Mouse (Mus musculus) C2C12 (cell line): ENCODE data around the gene Gm45140.

Experiments used
- CEBPB ChIP-seq: IDR thresholded peaks from one replicate; pipeline ENCODE4 v1.6.1; 2011; ENCODE audit warnings: low read depth, mild to moderate bottlenecking, control low read depth, moderate library complexity
- CTCF ChIP-seq: IDR thresholded peaks from one replicate; pipeline ENCODE4 v1.5.1; 2011; ENCODE audit not compliant: control insufficient read depth, insufficient read depth, insufficient read length
- FOSL1 ChIP-seq: IDR thresholded peaks from one replicate; pipeline ENCODE4 v1.8.0; 2011; ENCODE audit warnings: mild to moderate bottlenecking, low read length; ENCODE audit not compliant: poor library complexity, insufficient read depth, severe bottlenecking
- MAX ChIP-seq: IDR thresholded peaks from one replicate; pipeline ENCODE4 v1.6.1; 2011; ENCODE audit warnings: mild to moderate bottlenecking, control low read depth
- MYOD1 ChIP-seq: IDR thresholded peaks from one replicate; pipeline ENCODE4 v1.6.1; 2011; ENCODE audit warnings: low read depth; ENCODE audit not compliant: control insufficient read depth, insufficient read length
- MYOG ChIP-seq: IDR thresholded peaks from one replicate; pipeline ENCODE4 v1.6.1; 2011; ENCODE audit not compliant: control insufficient read depth, insufficient read length; ENCODE audit errors: extremely low read depth
- USF1 ChIP-seq: IDR thresholded peaks from one replicate; pipeline ENCODE4 v1.6.1; 2011; ENCODE audit warnings: low read depth, mild to moderate bottlenecking, control low read depth, moderate library complexity

DNA sequence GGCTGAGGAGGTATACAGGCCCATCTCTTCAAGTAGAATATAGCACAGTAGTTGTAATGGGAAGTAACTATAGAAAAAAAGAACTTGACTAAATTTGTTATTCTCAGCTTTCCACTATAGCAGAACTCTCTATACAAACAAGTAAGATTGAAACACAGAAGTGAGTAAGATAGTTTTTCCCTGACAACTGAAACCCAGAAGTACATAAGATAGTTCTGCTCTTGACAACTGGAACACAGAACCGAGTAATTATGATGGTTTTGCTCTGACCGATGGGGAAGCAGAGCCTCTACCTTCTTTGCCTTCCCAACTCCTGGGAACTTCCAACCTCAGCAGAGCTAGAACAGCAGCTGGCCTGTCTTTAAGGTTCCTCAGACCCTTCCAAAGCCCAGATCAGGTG is 26.5 kb downstream of the Gm45140 start:
- no peak for TF ChIP-seq CTCF
- TF ChIP-seq CEBPB, result no peak
- TF ChIP-seq MAX, result no peak
- no peak for TF ChIP-seq MYOD1
- no peak for TF ChIP-seq USF1
- no peak for TF ChIP-seq MYOG
- TF ChIP-seq FOSL1, result no peak
